In genomic region chr10:46458686-46459085, GRCm38 (mm10) we compare ENCODE assay signal across 17 mouse cellular contexts.
A peak's percentile ranks its signal among the peaks of the same experiment; 100 is the strongest.
DNase-seq lines count a peak whose midpoint lies in the region; ATAC-seq lines count a peak whose summit lies in the region.
"Had no signal": no experiment of that assay in that cellular context is flagged by ENCODE, and none has a peak within 500 bp of the region (broad histone marks: within the 10 kb centered on the region; RNA-seq: fewer than 3 reads in every experiment).

No protein-coding gene starts in this region.

- no peaks in the 10 kb centered on the region for H3K36me3 ChIP-seq in midbrain, embryonic 13.5 days
- H3K36me3 ChIP-seq: embryonic facial prominence, embryonic 12.5 days; forebrain, embryonic 15.5 days; heart, embryonic 12.5 days; hindbrain, embryonic 10.5 days had no signal

- no peak overlapping the region for H3K4me2 ChIP-seq in midbrain, embryonic 13.5 days (replicated peaks)
- H3K4me2 ChIP-seq: embryonic facial prominence, embryonic 12.5 days; forebrain, embryonic 15.5 days; heart, embryonic 12.5 days; hindbrain, embryonic 14.5 days had no signal

- no peak for DNase-seq in frontal cortex, postnatal 14 days (ENCODE audit: low spot score in 2 of 2)
- DNase-seq in lung, postnatal 10 days, result peak; percentile 8
- DNase-seq in lung, postnatal 36 days, result no peak
- peak; percentile 14 for DNase-seq in urinary bladder, postnatal 14 days (ENCODE audit: low spot score)
- no peak for DNase-seq in urinary bladder, postnatal 4 days (ENCODE audit: low spot score in 2 of 2)
- DNase-seq: adrenal gland, postnatal 10 days; cerebellum, adult 11-12 months; cerebellum, adult 9-11 months; gastrocnemius, adult 2 months; gastrocnemius, postnatal 25 days had no signal

- WGBS in midbrain, embryonic 13.5 days, result 93% methylated on average over 4 of the region's 4 CpGs

- H3K4me1 ChIP-seq in midbrain, embryonic 13.5 days (replicated peaks), result no peaks in the 10 kb centered on the region
- H3K4me1 ChIP-seq: embryonic facial prominence, embryonic 12.5 days; forebrain, embryonic 15.5 days; heart, embryonic 12.5 days; hindbrain, embryonic 10.5 days had no signal

- H3K27ac ChIP-seq in midbrain, embryonic 13.5 days, result no peak overlapping the region
- H3K27ac ChIP-seq: embryonic facial prominence, embryonic 12.5 days; forebrain, embryonic 15.5 days; gastrocnemius, adult 2 months; hindbrain, embryonic 10.5 days; hindbrain, embryonic 14.5 days had no signal

- no peaks in the 10 kb centered on the region for H3K27me3 ChIP-seq in midbrain, embryonic 13.5 days
- H3K27me3 ChIP-seq: embryonic facial prominence, embryonic 12.5 days; forebrain, embryonic 15.5 days; heart, embryonic 12.5 days had no signal

- H3K4me3 ChIP-seq in midbrain, embryonic 13.5 days (replicated peaks), result no peak overlapping the region
- H3K4me3 ChIP-seq: embryonic facial prominence, embryonic 12.5 days; forebrain, embryonic 15.5 days; gastrocnemius, adult 2 months; heart, embryonic 12.5 days; hindbrain, embryonic 10.5 days had no signal

- ATAC-seq in frontal cortex, adult (ENCODE audit: low TSS enrichment), result 0 out of 2 replicates have a peak, but pooled peaks have one; percentile 41
- ATAC-seq in midbrain, embryonic 13.5 days, result no peak
- ATAC-seq: forebrain, embryonic 15.5 days had no signal

- H3K9me3 ChIP-seq in midbrain, embryonic 13.5 days, result no peaks in the 10 kb centered on the region
- H3K9me3 ChIP-seq: embryonic facial prominence, embryonic 12.5 days; forebrain, embryonic 15.5 days; heart, embryonic 12.5 days; hindbrain, embryonic 10.5 days had no signal

- no peak overlapping the region for H3K9ac ChIP-seq in midbrain, embryonic 13.5 days (replicated peaks)
- H3K9ac ChIP-seq: embryonic facial prominence, embryonic 12.5 days; forebrain, embryonic 15.5 days; heart, embryonic 12.5 days; hindbrain, embryonic 14.5 days had no signal

Comparison
In these comparisons a context has a peak if more than half of its experiments do, and no peak if none do; other contexts are left out.
1. DNase-seq: peak in lung, postnatal 10 days (single experiment) and urinary bladder, postnatal 14 days (single experiment); none in frontal cortex, postnatal 14 days (0 of 2), lung, postnatal 36 days (single experiment) and urinary bladder, postnatal 4 days (0 of 2).